Mouse (Mus musculus) erythroblast, embryonic 14.5 days (primary cell): Measurements from ENCODE around the gene Limch1.

Experiments used
- GATA1 ChIP-seq: IDR thresholded peaks from 2 replicates; pipeline ENCODE4 v1.6.1; 2012; ENCODE audit warnings: low read length, inconsistent platforms, mixed read lengths
- TAL1 ChIP-seq: IDR thresholded peaks from 3 replicates; pipeline ENCODE4 v1.6.1; 2012; ENCODE audit warnings: low read length, inconsistent platforms, mixed read lengths

DNA sequence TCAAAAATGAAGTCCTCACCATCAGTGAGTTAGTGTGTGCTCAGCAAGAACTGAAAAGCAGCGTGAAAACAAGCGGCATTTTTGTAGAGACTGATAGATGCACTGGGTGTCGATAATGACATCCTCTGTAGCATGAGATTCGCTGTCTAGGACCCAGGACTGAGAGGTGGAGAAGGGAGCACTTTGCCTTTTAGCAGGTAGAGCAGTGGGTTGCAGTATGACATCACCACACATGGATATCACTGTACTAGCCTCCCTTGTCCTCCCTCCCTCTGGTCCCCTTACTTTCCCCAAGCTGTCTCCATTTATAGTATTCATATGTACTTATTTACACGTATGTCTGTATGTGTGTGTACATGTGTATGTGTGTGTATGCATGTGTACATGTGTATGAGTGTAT is 23.9 kb downstream of the Limch1 start:
- TF ChIP-seq GATA1 = no peak
- TF ChIP-seq TAL1 = no peak
